Comparison of ENCODE assay signal across 9 mouse cellular contexts in the genomic region with DNA sequence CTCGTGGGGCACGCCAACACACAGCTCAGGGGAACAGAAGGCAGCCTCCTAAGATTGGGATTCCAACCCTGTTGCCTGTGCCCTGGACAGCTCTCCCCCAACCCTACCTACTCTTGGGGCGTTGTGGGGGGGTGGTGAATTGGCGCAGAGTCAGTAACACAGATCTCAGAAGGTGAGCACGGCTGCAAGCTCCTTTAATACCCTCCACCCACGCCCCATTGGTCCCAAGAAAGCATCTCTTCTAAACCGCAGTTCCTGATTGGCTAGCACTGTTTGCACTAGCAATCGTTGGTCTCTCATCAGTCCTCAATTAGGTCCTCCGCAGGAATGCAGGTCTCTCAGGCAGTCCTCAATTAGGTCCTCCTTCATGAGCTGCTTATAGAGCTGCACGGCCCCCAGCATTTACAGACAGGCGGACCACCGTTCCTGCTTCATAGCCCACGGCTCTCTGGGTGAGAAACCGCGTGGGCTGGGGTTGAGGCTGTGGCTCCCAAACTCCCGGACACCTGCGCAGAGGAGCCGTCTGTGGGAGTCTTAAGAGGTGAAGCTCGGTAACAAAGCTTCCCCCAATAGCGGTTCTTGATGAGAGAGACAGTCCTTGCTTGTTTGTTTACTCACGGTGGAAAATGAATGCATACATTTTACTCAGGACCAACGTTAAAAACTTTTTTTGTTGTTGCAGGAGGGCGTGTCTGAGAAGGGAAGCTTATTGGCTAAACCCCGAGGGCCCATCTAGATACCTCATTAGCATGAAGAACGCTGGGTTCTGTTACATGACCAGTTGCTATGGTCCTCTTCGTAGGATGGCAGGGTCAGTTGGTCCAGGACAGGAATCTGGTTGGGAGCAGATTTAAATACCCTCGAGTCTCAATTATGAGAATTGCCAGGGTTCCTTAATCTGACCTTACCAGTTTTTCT. TPM values are rescaled to one million over a fixed set of nuclear protein-coding genes. Genes with fewer than 3 reads are reported as not detected.
DNase-seq lines count a peak whose midpoint lies in the region; ATAC-seq and TF ChIP-seq lines count a peak whose summit lies in the region.
"Had no signal": no experiment of that assay in that cellular context is flagged by ENCODE, and none has a peak within 500 bp of the region (broad histone marks: within the 10 kb centered on the region; RNA-seq: fewer than 3 reads in every experiment).

No protein-coding gene starts in this region.

- H3K4me2 ChIP-seq in kidney, postnatal 0 days (ENCODE audit: low read length): peak overlapping the region; percentile 31; the same call in 1 of the 2 replicates
- peak overlapping the region; percentile 48 for H3K4me2 ChIP-seq in midbrain, embryonic 16.5 days (ENCODE audit: low read length)

- H3K79me2 ChIP-seq in heart, adult 2 months (replicated peaks; ENCODE audit: control insufficient read depth, insufficient read depth, low read length): no peaks in the 10 kb centered on the region

- no peaks in the 10 kb centered on the region for H3K27me3 ChIP-seq in kidney, postnatal 0 days (ENCODE audit: insufficient read depth, low read length)
- H3K27me3 ChIP-seq in forebrain, embryonic 10.5 days (ENCODE audit: poor library complexity, severe bottlenecking): no peaks in the 10 kb centered on the region
- no peaks in the 10 kb centered on the region for H3K27me3 ChIP-seq in midbrain, embryonic 16.5 days (ENCODE audit: control insufficient read depth, insufficient read depth, low read depth, low read length)
- H3K27me3 ChIP-seq in heart, adult 2 months (ENCODE audit: control insufficient read depth, insufficient read depth, low read length): no peaks in the 10 kb centered on the region

- H3K4me3 ChIP-seq in kidney, postnatal 0 days (replicated peaks; ENCODE audit: low read depth, low read length): 0 out of 2 replicates have a peak overlapping the region, but pooled peaks have one; percentile 5
- H3K4me3 ChIP-seq in forebrain, embryonic 10.5 days: peak overlapping the region; percentile 38
- peak overlapping the region; percentile 20 for H3K4me3 ChIP-seq in midbrain, embryonic 16.5 days (ENCODE audit: low read depth, low read length)
- no peak overlapping the region for H3K4me3 ChIP-seq in heart, adult 2 months

- peak; percentile 52 for DNase-seq in kidney, postnatal 0 days (ENCODE audit: low spot score)
- DNase-seq in kidney, adult 9 months: no peak
- peak; percentile 96 for DNase-seq in ZHBTc4 (ENCODE audit: low read depth, low spot score)
- peak; percentile 48 for DNase-seq in forebrain, embryonic 10.5 days (ENCODE audit: extremely low spot score, low spot score)
- DNase-seq in urinary bladder, postnatal 10 days (ENCODE audit: low spot score): no peak
- no peak for DNase-seq in urinary bladder, adult 2 months (ENCODE audit: low spot score)
- no peak for DNase-seq in heart, adult 2 months

- no peak for TF ChIP-seq POLR2A in heart, adult 2 months (IDR thresholded peaks at IDR 0.05; ENCODE audit: insufficient read depth, low read depth, low read length)

- no peak for TF ChIP-seq EP300 in heart, adult 2 months (IDR thresholded peaks at IDR 0.05; ENCODE audit: insufficient read depth, low read depth, low read length)

- H3K9me3 ChIP-seq in kidney, postnatal 0 days (replicated peaks; ENCODE audit: low read length): no peaks in the 10 kb centered on the region; the same call in 1 of the 2 replicates
- peaks cover 4% of the 10 kb centered on the region for H3K9me3 ChIP-seq in forebrain, embryonic 10.5 days
- no peaks in the 10 kb centered on the region for H3K9me3 ChIP-seq in midbrain, embryonic 16.5 days (replicated peaks; ENCODE audit: control insufficient read depth, low read length, poor library complexity, severe bottlenecking)

- WGBS in kidney, postnatal 0 days: 35% methylated on average over 27 of the region's 27 CpGs
- WGBS in forebrain, embryonic 10.5 days: 48% methylated on average over 27 of the region's 27 CpGs
- WGBS in midbrain, embryonic 16.5 days: 34% methylated on average over 27 of the region's 27 CpGs
- 39% methylated on average over 27 of the region's 27 CpGs for WGBS in heart, adult 2 months

- H3K9ac ChIP-seq in kidney, postnatal 0 days (ENCODE audit: low read depth, low read length): no peak overlapping the region
- no peak overlapping the region for H3K9ac ChIP-seq in midbrain, embryonic 16.5 days (ENCODE audit: low read depth, low read length)
- H3K9ac ChIP-seq in heart, adult 2 months (ENCODE audit: low read depth, low read length): no peak overlapping the region

- H3K27ac ChIP-seq in kidney, postnatal 0 days: no peak overlapping the region
- peak overlapping the region; percentile 77 for H3K27ac ChIP-seq in forebrain, embryonic 10.5 days
- no peak overlapping the region for H3K27ac ChIP-seq in midbrain, embryonic 16.5 days (ENCODE audit: low read length)
- H3K27ac ChIP-seq in heart, adult 2 months: no peak overlapping the region

- ATAC-seq in kidney, postnatal 0 days (replicated peaks; ENCODE audit: low FRiP score, low read depth): peak; percentile 82
- ATAC-seq in midbrain, embryonic 16.5 days: no peak

- H3K4me1 ChIP-seq in kidney, postnatal 0 days (replicated peaks; ENCODE audit: insufficient read depth, low read length): no peaks in the 10 kb centered on the region
- peaks cover 20% of the 10 kb centered on the region for H3K4me1 ChIP-seq in forebrain, embryonic 10.5 days
- H3K4me1 ChIP-seq in midbrain, embryonic 16.5 days (ENCODE audit: control insufficient read depth, insufficient read depth, low read length): no peaks in the 10 kb centered on the region
- peaks cover 5% of the 10 kb centered on the region for H3K4me1 ChIP-seq in heart, adult 2 months (ENCODE audit: control insufficient read depth, insufficient read depth, low read length)

- H3K36me3 ChIP-seq in kidney, postnatal 0 days (ENCODE audit: insufficient read depth, low read length): no peaks in the 10 kb centered on the region
- H3K36me3 ChIP-seq in forebrain, embryonic 10.5 days (replicated peaks): no peaks in the 10 kb centered on the region
- H3K36me3 ChIP-seq in midbrain, embryonic 16.5 days (ENCODE audit: control insufficient read depth, insufficient read depth, low read length): no peaks in the 10 kb centered on the region
- H3K36me3 ChIP-seq in heart, adult 2 months (ENCODE audit: control insufficient read depth, insufficient read depth, low read length): no peaks in the 10 kb centered on the region

- intact Hi-C loops in heart, adult 2 months (cut with DNase I): no loop called here

- TF ChIP-seq CTCF in kidney, postnatal 0 days (IDR thresholded peaks at IDR 0.05; ENCODE audit: low read depth): no peak
- no peak for TF ChIP-seq CTCF in heart, adult 2 months (IDR thresholded peaks at IDR 0.05)

RNA-seq across cellular contexts. Expression of gene St6galnac1, which starts 50.0 kb away (rescaled TPM):
- not detected in 2 replicates for polyA plus RNA-seq in kidney, postnatal 0 days (2015; fragmentation: Nextera tagmentation; extraction: Ambion mirVana)
- polyA plus RNA-seq in forebrain, embryonic 10.5 days (2016; fragmentation: Nextera tagmentation; extraction: Ambion mirVana): not detected in 2 replicates
- 0.09 TPM in 1 of 2 replicates, not detected in the other for polyA plus RNA-seq in midbrain, embryonic 16.5 days (2015; fragmentation: Nextera tagmentation; extraction: Ambion mirVana)
- polyA plus RNA-seq in urinary bladder, adult 2 months (2012; rRNA removed): 0.03 TPM in 1 of 2 replicates, not detected in the other
- total RNA-seq in heart, adult 2 months (2021): not detected
- not detected in 2 replicates for polyA plus RNA-seq in heart, adult 2 months (2012; rRNA removed)
- total RNA-seq: layer of hippocampus, adult 18-20 months had no signal

Comparison
In these comparisons a context has a peak if more than half of its experiments do, and no peak if none do; other contexts are left out.
1. DNase-seq: peak in kidney, postnatal 0 days (single experiment), ZHBTc4 (single experiment) and forebrain, embryonic 10.5 days (single experiment); none in kidney, adult 9 months (single experiment), urinary bladder, postnatal 10 days (single experiment), urinary bladder, adult 2 months (single experiment) and heart, adult 2 months (0 of 2).